ENCODE assay signal across 8 mouse cellular contexts in genomic region chr8:88555669-88556068, GRCm38 (mm10). TPM values are rescaled to one million over a fixed set of nuclear protein-coding genes. Genes with fewer than 3 reads are reported as not detected.
DNase-seq lines count a peak whose midpoint lies in the region; ATAC-seq and TF ChIP-seq lines count a peak whose summit lies in the region.

No protein-coding gene starts in this region.

- WGBS in limb, embryonic 14.5 days = 54% methylated on average over 4 of the region's 4 CpGs

- H3K4me2 ChIP-seq in limb, embryonic 14.5 days (replicated peaks; ENCODE audit: low read depth, low read length, severe bottlenecking) = no peak overlapping the region

- peak; percentile 39 for DNase-seq in NIH3T3 (ENCODE audit: low read depth)
- DNase-seq in heart, postnatal 10 days = peak; percentile 83 to 86
- DNase-seq in limb, embryonic 14.5 days (ENCODE audit: low spot score) = peak; percentile 66
- no peak for DNase-seq in right cerebral cortex, postnatal 25 days
- no peak for DNase-seq in layer of hippocampus, postnatal 36 days
- DNase-seq in cerebellum, adult 9-10 months = no peak

- H3K4me3 ChIP-seq in embryonic fibroblast, embryonic 13.5 days (ENCODE audit: insufficient read depth, low read length) = no peak overlapping the region
- H3K4me3 ChIP-seq in limb, embryonic 14.5 days (replicated peaks; ENCODE audit: low read length) = no peak overlapping the region

- H3K4me1 ChIP-seq in embryonic fibroblast, embryonic 13.5 days (ENCODE audit: control insufficient read depth, insufficient read depth, low read length) = peaks cover 2% of the 10 kb centered on the region; the same call in 1 of the 2 replicates
- H3K4me1 ChIP-seq in limb, embryonic 14.5 days (ENCODE audit: control insufficient read depth, insufficient read depth, low read length) = peaks cover 7% of the 10 kb centered on the region

- no peak overlapping the region for H3K9ac ChIP-seq in limb, embryonic 14.5 days (ENCODE audit: low read depth, low read length, severe bottlenecking)

- H3K9me3 ChIP-seq in limb, embryonic 14.5 days (ENCODE audit: control insufficient read depth, low read length) = no peaks in the 10 kb centered on the region

- H3K27ac ChIP-seq in embryonic fibroblast, embryonic 13.5 days (ENCODE audit: insufficient read depth, low read length) = peak overlapping the region; percentile 52; the same call in 1 of the 2 replicates
- no peak overlapping the region for H3K27ac ChIP-seq in limb, embryonic 14.5 days (replicated peaks; ENCODE audit: low read depth, low read length)

- TF ChIP-seq CTCF in embryonic fibroblast, embryonic 13.5 days (IDR thresholded peaks at IDR 0.05; ENCODE audit: borderline replicate concordance, insufficient read depth, low read length) = no peak

- no peaks in the 10 kb centered on the region for H3K36me3 ChIP-seq in limb, embryonic 14.5 days (ENCODE audit: control insufficient read depth, insufficient read depth, low read length)

- no peaks in the 10 kb centered on the region for H3K27me3 ChIP-seq in limb, embryonic 14.5 days (ENCODE audit: control insufficient read depth, insufficient read depth, low read length)

- peak; percentile 38 for ATAC-seq in limb, embryonic 14.5 days (ENCODE audit: low FRiP score, low read depth)
- no peak for ATAC-seq in erythroblast, adult 5-6 weeks (replicated peaks; ENCODE audit: low FRiP score, poor library complexity, severe bottlenecking)

- TF ChIP-seq POLR2A in embryonic fibroblast, embryonic 13.5 days (IDR thresholded peaks at IDR 0.05; ENCODE audit: low read depth, low read length) = no peak
- no peak for TF ChIP-seq POLR2A in limb, embryonic 14.5 days (IDR thresholded peaks at IDR 0.05; ENCODE audit: borderline replicate concordance, extremely low read depth, insufficient read depth, insufficient read length)

- intact Hi-C loops in heart, postnatal 10 days (cut with DNase I) = no loop called here

RNA-seq across cellular contexts. Expression of gene Nkd1, which starts 34.5 kb away (rescaled TPM):
- polyA plus RNA-seq in embryonic fibroblast, embryonic 13.5 days (2011; ENCODE audit: insufficient read length, low read depth, missing spikeins) = 2.8 and 12.8 TPM in 2 replicates
- 1 to 10 TPM; 5.1 to 5.4 TPM for total RNA-seq in heart, postnatal 10 days (2021)
- 48.6 and 61.4 TPM in 2 replicates for polyA plus RNA-seq in limb, embryonic 14.5 days (2012; rRNA removed)
- 53.9 and 66.4 TPM in 2 replicates for polyA plus RNA-seq in limb, embryonic 14.5 days (2014; fragmentation: Nextera tagmentation; extraction: Ambion mirVana)
- not detected in 2 replicates for total RNA-seq in erythroblast, adult 5-6 weeks (2015; ENCODE audit: low replicate concordance)
- total RNA-seq in erythroblast, adult 5-6 weeks (2017; ENCODE audit: low replicate concordance) = 0.42 TPM in 1 of 2 replicates, not detected in the other
- 10 to 100 TPM; 10.1 to 11.9 TPM for total RNA-seq in layer of hippocampus, postnatal 36 days (2021)

Comparison
In these comparisons a context has a peak if more than half of its experiments do, and no peak if none do; other contexts are left out.
1. DNase-seq: peak in NIH3T3 (single experiment), heart, postnatal 10 days (2 of 2) and limb, embryonic 14.5 days (single experiment); none in right cerebral cortex, postnatal 25 days (single experiment), layer of hippocampus, postnatal 36 days (0 of 2) and cerebellum, adult 9-10 months (single experiment).
2. RNA of gene Nkd1, which starts 34.5 kb away (total RNA-seq): 10.1 to 11.9 TPM in layer of hippocampus, postnatal 36 days and 5.1 to 5.4 TPM in heart, postnatal 10 days; 0.42 TPM in erythroblast, adult 5-6 weeks; every median in the first group is over 4 times any median in the second.